Mouse (Mus musculus): ENCODE measurements around the gene Coil. TPM values are rescaled to one million over a fixed set of nuclear protein-coding genes. Genes with fewer than 3 reads are reported as not detected.

The Coil gene
- total RNA-seq (2014; rRNA removed) = 2.6 and 2.7 TPM in 2 replicates
- 1.6 and 2.7 TPM in 2 replicates for polyA plus RNA-seq (2012; rRNA removed)

DNA sequence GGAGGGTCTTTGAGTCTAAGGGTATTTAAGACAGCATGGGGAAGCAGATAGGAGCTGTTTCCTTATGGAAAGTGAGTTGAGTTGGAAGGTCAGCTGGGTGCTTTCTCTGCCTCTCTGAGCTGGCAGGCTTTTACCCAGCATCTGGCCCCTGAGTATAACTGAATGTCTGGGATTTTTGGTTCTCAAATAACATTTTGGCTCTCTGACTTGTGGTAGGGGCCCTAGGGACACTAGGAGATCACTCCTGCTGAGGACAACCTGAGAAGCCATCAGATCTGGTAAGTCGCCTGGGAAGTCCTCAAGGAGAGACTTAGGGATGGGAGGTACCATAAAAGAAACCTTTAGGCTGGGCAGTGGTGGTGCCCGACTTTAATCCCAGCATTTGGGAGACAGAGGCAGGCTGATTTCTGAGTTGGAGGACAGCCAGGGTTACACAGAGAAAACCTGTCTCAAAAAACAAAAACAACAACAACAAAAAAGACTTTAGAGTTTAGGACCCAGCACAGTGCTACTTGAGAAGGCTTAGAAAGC, at the start of gene Coil:
TSS of gene Coil (plus strand) at position 51 of the 531 bp plus-strand sequence.
- WGBS = 42% methylated on average over 2 of the region's 2 CpGs
- Histone ChIP-seq H3K79me2 (ENCODE audit: control insufficient read depth, insufficient read depth, low read length) (no peaks in the 10 kb centered on the region), H3K27me3 (ENCODE audit: control insufficient read depth, insufficient read depth, low read length) (no peaks in the 10 kb centered on the region), H3K27ac (replicated peaks; ENCODE audit: insufficient read depth, low read depth, low read length) (no peak within 1 kb of the TSS), H3K9ac (ENCODE audit: low read depth, low read length) (no peak within 1 kb of the TSS), H3K4me1 (ENCODE audit: control insufficient read depth, insufficient read depth, low read length) (peaks cover 5% of the 10 kb centered on the region), H3K4me3 (ENCODE audit: insufficient read depth, low read depth, low read length) (no peak within 1 kb of the TSS), H3K36me3 (ENCODE audit: control insufficient read depth, insufficient read depth, low read length) (no peaks in the 10 kb centered on the region)
- TF ChIP-seq POLR2A (IDR thresholded peaks at IDR 0.05; ENCODE audit: extremely low read depth, insufficient read depth, low read length) (no peak), CTCF (IDR thresholded peaks at IDR 0.05; ENCODE audit: low read depth, low read length) (no peak)
- DNase-seq (ENCODE audit: extremely low read depth, low read depth, low spot score) = no peak

DNA sequence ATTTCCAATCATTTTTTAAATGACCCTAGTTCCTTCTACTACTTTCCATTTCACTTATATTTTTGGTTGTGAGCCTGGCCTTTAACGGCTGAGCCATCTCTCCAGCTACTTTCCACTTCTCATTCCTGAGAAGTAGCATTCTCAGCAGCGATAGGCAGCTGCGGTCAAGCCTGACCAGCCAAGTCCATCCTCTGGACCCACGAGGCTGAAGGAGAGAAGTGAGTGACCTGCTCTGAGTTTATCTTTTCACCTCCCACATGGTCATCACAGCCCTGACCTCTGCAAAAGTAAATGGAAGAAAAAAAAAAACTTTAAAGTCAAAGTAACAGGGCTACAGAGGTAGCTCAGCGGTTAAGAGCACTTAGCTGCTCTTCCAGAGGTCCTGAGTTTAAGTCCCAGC, 43.5 kb upstream of the Coil start:
- 26% methylated on average over 5 of the region's 5 CpGs for WGBS
- TF ChIP-seq CTCF (IDR thresholded peaks at IDR 0.05; ENCODE audit: low read depth, low read length) = no peak
- Histone ChIP-seq H3K4me1 (ENCODE audit: control insufficient read depth, insufficient read depth, low read length) (no peaks in the 10 kb centered on the region), H3K36me3 (ENCODE audit: control insufficient read depth, insufficient read depth, low read length) (peaks cover 42% of the 10 kb centered on the region), H3K79me2 (ENCODE audit: control insufficient read depth, insufficient read depth, low read length) (no peaks in the 10 kb centered on the region), H3K27me3 (ENCODE audit: control insufficient read depth, insufficient read depth, low read length) (no peaks in the 10 kb centered on the region), H3K9ac (ENCODE audit: low read depth, low read length) (no peak overlapping the region), H3K27ac (replicated peaks; ENCODE audit: insufficient read depth, low read depth, low read length) (no peak overlapping the region), H3K4me3 (ENCODE audit: insufficient read depth, low read depth, low read length) (no peak overlapping the region)
- peak; percentile 69 for DNase-seq (ENCODE audit: extremely low read depth, low read depth, low spot score)

DNA sequence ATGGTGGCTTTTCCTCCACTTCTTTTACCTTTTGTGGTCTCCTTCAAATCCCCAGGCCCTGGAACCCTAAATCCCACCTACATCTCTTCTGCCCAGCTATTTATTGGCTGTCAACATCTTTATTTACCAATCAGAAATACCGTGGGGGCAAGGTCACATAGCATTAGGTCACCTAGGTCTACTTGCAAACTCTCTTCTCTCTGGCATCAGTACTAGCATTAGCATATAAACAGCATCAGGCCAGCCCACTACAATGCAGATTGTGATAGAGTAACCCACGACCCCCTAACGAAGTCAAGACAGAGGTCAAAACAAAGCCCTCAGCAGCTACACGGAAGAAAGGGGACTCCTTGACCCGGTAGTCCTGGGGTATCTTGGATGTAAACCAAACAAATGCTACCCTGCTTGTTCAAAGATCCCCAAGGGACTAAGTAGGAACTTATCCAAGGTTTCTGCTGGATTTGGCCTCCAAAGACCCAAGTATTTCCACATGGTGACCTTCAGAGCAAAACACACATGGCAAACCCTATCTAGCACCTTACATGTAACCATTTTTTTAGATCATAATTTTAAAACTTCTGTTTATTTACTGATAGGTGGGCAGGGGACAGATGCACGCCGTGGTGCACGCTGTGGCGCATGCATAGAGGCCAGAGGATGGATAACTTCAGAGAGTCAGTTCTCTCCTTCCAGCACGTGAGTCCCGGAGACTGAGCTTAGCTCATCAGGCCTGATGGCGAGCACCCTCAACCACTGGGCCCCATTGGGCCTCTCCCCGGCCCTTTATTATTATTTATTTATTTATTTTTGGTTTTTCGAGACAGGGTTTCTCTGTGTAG, 38.1 kb upstream of the Coil start:
- Histone ChIP-seq H3K36me3 (ENCODE audit: control insufficient read depth, insufficient read depth, low read length) (peaks cover 28% of the 10 kb centered on the region), H3K27me3 (ENCODE audit: control insufficient read depth, insufficient read depth, low read length) (no peaks in the 10 kb centered on the region), H3K79me2 (ENCODE audit: control insufficient read depth, insufficient read depth, low read length) (no peaks in the 10 kb centered on the region), H3K4me1 (ENCODE audit: control insufficient read depth, insufficient read depth, low read length) (no peaks in the 10 kb centered on the region), H3K27ac (replicated peaks; ENCODE audit: insufficient read depth, low read depth, low read length) (no peak overlapping the region), H3K4me3 (ENCODE audit: insufficient read depth, low read depth, low read length) (no peak overlapping the region), H3K9ac (ENCODE audit: low read depth, low read length) (no peak overlapping the region)
- no peak for TF ChIP-seq POLR2A (IDR thresholded peaks at IDR 0.05; ENCODE audit: extremely low read depth, insufficient read depth, low read length)
- TF ChIP-seq CTCF (IDR thresholded peaks at IDR 0.05; ENCODE audit: low read depth, low read length) = no peak
- WGBS = 89% methylated on average over 14 of the region's 14 CpGs
- DNase-seq (ENCODE audit: extremely low read depth, low read depth, low spot score) = no peak

DNA sequence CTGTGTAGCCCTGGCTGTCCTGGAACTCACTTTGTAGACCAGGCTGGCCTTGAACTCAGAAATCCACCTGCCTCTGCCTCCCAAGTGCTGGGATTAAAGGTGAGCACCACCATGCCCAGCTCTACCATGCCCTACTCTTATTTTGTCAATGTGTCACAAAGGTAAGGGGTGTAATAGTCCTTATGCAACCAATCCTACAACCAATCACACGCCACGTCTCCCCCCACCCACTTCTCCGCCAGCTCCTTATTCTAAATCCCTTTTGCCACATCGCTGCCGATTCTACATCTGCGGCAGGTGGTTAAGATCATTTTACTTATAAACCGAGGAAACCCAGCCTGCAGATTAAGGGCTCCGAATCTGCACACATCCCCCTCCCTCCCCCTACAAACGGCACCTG, 37.0 kb upstream of the Coil start:
- 96% methylated on average over 9 of the region's 9 CpGs for WGBS
- TF ChIP-seq CTCF (IDR thresholded peaks at IDR 0.05; ENCODE audit: low read depth, low read length) (no peak), POLR2A (IDR thresholded peaks at IDR 0.05; ENCODE audit: extremely low read depth, insufficient read depth, low read length) (no peak)
- no peaks in the 10 kb centered on the region for H3K27me3 ChIP-seq (ENCODE audit: control insufficient read depth, insufficient read depth, low read length)
- DNase-seq (ENCODE audit: extremely low read depth, low read depth, low spot score) = no peak
- H3K36me3 ChIP-seq (ENCODE audit: control insufficient read depth, insufficient read depth, low read length) = peaks cover 22% of the 10 kb centered on the region
- H3K27ac ChIP-seq (replicated peaks; ENCODE audit: insufficient read depth, low read depth, low read length) = no peak overlapping the region
- H3K79me2 ChIP-seq (ENCODE audit: control insufficient read depth, insufficient read depth, low read length) = no peaks in the 10 kb centered on the region
- no peak overlapping the region for H3K4me3 ChIP-seq (ENCODE audit: insufficient read depth, low read depth, low read length)
- H3K4me1 ChIP-seq (ENCODE audit: control insufficient read depth, insufficient read depth, low read length) = no peaks in the 10 kb centered on the region
- H3K9ac ChIP-seq (ENCODE audit: low read depth, low read length) = no peak overlapping the region

DNA sequence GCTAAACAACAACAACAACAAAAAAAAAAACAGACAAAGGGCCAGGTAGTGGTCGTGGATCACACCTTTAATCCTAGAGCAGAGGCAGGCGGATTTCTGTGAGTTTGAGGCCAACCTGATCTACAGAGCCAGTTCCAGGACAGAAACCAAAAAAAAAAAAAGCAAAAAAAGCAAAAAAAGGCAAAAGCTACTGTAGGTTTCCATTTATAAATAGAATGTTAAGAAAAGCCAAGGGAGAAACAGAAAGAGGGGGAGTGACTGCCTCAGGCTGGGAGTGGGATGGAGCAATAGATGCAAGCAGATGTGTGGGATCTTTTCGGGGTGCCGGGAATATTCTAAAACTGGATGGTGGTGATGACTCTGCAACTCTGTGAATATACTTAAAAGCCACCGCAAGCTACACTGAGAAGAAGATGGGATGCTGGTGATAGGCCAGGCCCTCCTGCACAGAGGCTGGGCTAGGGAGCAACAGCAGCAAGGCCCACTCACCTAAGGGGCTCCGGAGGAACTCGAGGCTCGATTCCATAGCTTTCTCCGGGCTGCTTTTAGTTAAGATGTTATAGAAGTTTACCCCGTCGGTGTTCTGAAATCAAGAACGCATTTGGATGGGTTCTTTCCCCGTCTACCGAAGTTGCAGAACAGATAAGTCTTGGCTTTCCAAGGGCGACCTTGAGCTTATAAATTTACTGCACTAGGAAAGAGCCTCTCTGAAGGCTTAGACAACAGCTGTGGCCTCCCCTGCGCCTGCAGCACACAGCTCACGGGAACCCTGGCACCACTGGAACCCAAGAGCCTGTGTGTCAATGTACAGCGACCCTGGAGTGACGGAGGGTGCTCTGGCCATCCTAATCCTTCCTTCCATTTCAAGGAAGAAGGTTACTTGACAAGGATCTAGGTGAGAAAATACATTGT, 35.7 kb upstream of the Coil start:
- no peak for DNase-seq (ENCODE audit: extremely low read depth, low read depth, low spot score)
- WGBS = 94% methylated on average over 19 of the region's 19 CpGs
- no peak overlapping the region for H3K4me3 ChIP-seq (ENCODE audit: insufficient read depth, low read depth, low read length)
- TF ChIP-seq POLR2A (IDR thresholded peaks at IDR 0.05; ENCODE audit: extremely low read depth, insufficient read depth, low read length) (no peak), CTCF (IDR thresholded peaks at IDR 0.05; ENCODE audit: low read depth, low read length) (no peak)
- H3K9ac ChIP-seq (ENCODE audit: low read depth, low read length) = no peak overlapping the region
- H3K27ac ChIP-seq (replicated peaks; ENCODE audit: insufficient read depth, low read depth, low read length) = no peak overlapping the region
- no peaks in the 10 kb centered on the region for H3K4me1 ChIP-seq (ENCODE audit: control insufficient read depth, insufficient read depth, low read length)
- no peaks in the 10 kb centered on the region for H3K79me2 ChIP-seq (ENCODE audit: control insufficient read depth, insufficient read depth, low read length)
- peaks cover 21% of the 10 kb centered on the region for H3K36me3 ChIP-seq (ENCODE audit: control insufficient read depth, insufficient read depth, low read length)
- H3K27me3 ChIP-seq (ENCODE audit: control insufficient read depth, insufficient read depth, low read length) = no peaks in the 10 kb centered on the region
